Mouse (Mus musculus): ENCODE measurements around the gene Kdm4a. TPM values are rescaled to one million over a fixed set of nuclear protein-coding genes. Genes with fewer than 3 reads are reported as not detected.
A peak's percentile ranks its signal among the peaks of the same experiment; 100 is the strongest.

The Kdm4a gene
- polyA plus RNA-seq, 1 experiment: not detected

DNA sequence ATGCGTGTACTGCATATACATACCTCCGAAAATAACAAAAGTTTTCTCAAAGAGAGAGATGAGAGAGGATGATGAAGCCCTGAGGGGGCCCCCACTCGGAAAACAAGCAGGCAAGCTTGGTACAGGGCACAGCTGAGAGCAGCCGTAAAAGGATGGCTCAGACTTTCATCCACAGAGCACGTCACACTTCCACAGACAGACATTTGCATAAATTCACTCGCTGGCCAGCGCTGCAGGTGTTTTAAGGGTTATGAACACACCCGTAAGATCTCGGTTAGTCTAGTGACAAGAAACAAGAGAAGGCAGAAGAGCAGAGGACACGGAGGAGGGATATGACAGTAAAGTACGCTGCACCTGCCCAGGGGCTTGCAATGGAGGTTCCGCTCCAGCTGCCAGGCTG is 7.4 kb downstream of the Kdm4a start:
- Histone ChIP-seq H3K4me1 (ENCODE audit: control insufficient read depth, insufficient read depth, low read length) (peaks cover 39% of the 10 kb centered on the region), H3K4me3 (ENCODE audit: insufficient read depth, low read depth, low read length) (no peak overlapping the region), H3K27ac (ENCODE audit: insufficient read depth, low read depth, low read length) (peak overlapping the region; percentile 72; the same call in 1 of the 2 replicates)
- 68% methylated on average over 12 of the region's 12 CpGs for WGBS
- TF ChIP-seq POLR2A (IDR thresholded peaks at IDR 0.05; ENCODE audit: insufficient read depth, low read depth, low read length) (no peak), CTCF (IDR thresholded peaks at IDR 0.05; ENCODE audit: insufficient read depth, low read depth, low read length) (no peak)

DNA sequence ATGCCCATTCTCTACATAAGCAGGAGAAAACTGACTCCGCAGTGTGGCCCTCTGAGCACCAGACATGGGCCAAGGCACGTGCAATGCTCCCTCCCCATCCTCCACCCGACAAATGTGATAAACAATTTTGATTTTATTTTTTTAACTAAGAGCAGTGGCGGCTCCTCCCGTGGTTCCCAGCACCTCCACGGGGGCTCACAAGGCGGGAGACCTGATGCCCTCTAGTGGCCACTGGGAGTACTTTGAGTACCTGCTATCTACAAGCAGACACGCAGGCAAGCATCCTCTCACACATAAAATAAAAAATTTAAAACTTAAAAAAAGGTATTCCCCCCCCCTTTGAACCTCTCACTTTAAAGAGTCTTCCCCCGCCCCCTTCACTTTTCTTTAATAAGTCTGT is 8.8 kb downstream of the Kdm4a start:
- WGBS: 86% methylated on average over 9 of the region's 9 CpGs
- Histone ChIP-seq H3K4me3 (ENCODE audit: insufficient read depth, low read depth, low read length) (no peak overlapping the region), H3K27ac (ENCODE audit: insufficient read depth, low read depth, low read length) (no peak overlapping the region), H3K4me1 (ENCODE audit: control insufficient read depth, insufficient read depth, low read length) (peaks cover 44% of the 10 kb centered on the region)
- TF ChIP-seq POLR2A (IDR thresholded peaks at IDR 0.05; ENCODE audit: insufficient read depth, low read depth, low read length) (no peak), CTCF (IDR thresholded peaks at IDR 0.05; ENCODE audit: insufficient read depth, low read depth, low read length) (peak; percentile 27; the same call in 1 of the 2 replicates)

GRCm38 (mm10) chr4:118162123-118162522 is 17.7 kb downstream of the Kdm4a start:
- 86% methylated on average over 12 of the region's 12 CpGs for WGBS
- Histone ChIP-seq H3K4me3 (ENCODE audit: insufficient read depth, low read depth, low read length) (no peak overlapping the region), H3K27ac (ENCODE audit: insufficient read depth, low read depth, low read length) (no peak overlapping the region), H3K4me1 (ENCODE audit: control insufficient read depth, insufficient read depth, low read length) (peaks cover 7% of the 10 kb centered on the region)
- TF ChIP-seq CTCF (IDR thresholded peaks at IDR 0.05; ENCODE audit: insufficient read depth, low read depth, low read length): no peak
- no peak for TF ChIP-seq POLR2A (IDR thresholded peaks at IDR 0.05; ENCODE audit: insufficient read depth, low read depth, low read length)

GRCm38 (mm10) chr4:118157666-118158065 is 22.2 kb downstream of the Kdm4a start:
- Histone ChIP-seq H3K4me3 (ENCODE audit: insufficient read depth, low read depth, low read length) (no peak overlapping the region), H3K4me1 (ENCODE audit: control insufficient read depth, insufficient read depth, low read length) (peaks cover 4% of the 10 kb centered on the region; the same call in 1 of the 2 replicates), H3K27ac (ENCODE audit: insufficient read depth, low read depth, low read length) (no peak overlapping the region)
- 99% methylated on average over 3 of the region's 3 CpGs for WGBS
- TF ChIP-seq POLR2A (IDR thresholded peaks at IDR 0.05; ENCODE audit: insufficient read depth, low read depth, low read length) (no peak), CTCF (IDR thresholded peaks at IDR 0.05; ENCODE audit: insufficient read depth, low read depth, low read length) (no peak)

GRCm38 (mm10) chr4:118156559-118156958 is 23.3 kb downstream of the Kdm4a start:
- Histone ChIP-seq H3K4me3 (ENCODE audit: insufficient read depth, low read depth, low read length) (no peak overlapping the region), H3K4me1 (ENCODE audit: control insufficient read depth, insufficient read depth, low read length) (peaks cover 4% of the 10 kb centered on the region; the same call in 1 of the 2 replicates), H3K27ac (ENCODE audit: insufficient read depth, low read depth, low read length) (no peak overlapping the region)
- WGBS: 69% methylated on average over 15 of the region's 15 CpGs
- no peak for TF ChIP-seq CTCF (IDR thresholded peaks at IDR 0.05; ENCODE audit: insufficient read depth, low read depth, low read length)
- TF ChIP-seq POLR2A (IDR thresholded peaks at IDR 0.05; ENCODE audit: insufficient read depth, low read depth, low read length): no peak

- Histone ChIP-seq H3K27ac (ENCODE audit: insufficient read depth, low read depth, low read length) (no peak overlapping the region), H3K4me1 (ENCODE audit: control insufficient read depth, insufficient read depth, low read length) (peaks cover 3% of the 10 kb centered on the region; the same call in 1 of the 2 replicates), H3K4me3 (ENCODE audit: insufficient read depth, low read depth, low read length) (no peak overlapping the region)
- TF ChIP-seq CTCF (IDR thresholded peaks at IDR 0.05; ENCODE audit: insufficient read depth, low read depth, low read length) (no peak), POLR2A (IDR thresholded peaks at IDR 0.05; ENCODE audit: insufficient read depth, low read depth, low read length) (no peak)
- 94% methylated on average over 5 of the region's 5 CpGs for WGBS
Observed at GRCm38 (mm10) chr4:118154889-118155288, 25.0 kb downstream of the Kdm4a start.

DNA sequence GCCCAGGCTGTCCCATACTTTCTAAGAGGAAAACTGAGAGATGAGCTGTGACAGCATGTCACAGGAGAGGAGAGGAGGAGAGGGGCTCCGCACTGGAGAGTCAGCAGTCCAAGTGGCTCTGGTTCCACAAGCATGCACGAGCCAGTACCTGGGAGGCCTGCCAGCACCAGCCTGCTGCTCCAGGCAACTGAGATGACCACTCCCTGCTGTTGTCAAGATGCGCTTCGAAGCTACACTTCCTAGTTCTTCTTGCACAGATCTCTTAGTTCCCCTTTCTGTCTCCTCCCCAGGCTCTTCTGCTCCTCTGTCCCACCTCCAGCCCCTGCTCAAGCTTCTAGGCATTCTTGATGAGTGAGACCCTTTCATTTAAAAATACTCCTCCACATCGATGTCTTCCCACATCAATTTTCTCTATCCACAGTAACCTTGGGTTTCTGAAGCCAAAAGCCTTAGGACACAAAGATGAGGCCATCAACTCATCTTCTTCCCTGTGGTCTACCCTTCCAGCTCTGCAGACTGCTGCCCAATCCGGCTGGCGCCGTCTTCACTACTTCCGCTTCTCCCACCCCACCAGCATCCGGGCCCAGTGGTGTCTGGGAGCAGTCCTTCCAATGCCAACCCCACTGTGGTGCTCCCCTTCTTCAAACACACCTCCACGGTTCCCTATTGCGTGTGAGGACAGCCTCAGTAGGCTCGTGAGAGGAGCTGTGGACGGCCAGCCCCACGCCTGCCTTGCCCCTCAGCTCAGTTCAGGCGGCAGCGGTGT is 27.6 kb downstream of the Kdm4a start:
- Histone ChIP-seq H3K27ac (ENCODE audit: insufficient read depth, low read depth, low read length) (no peak overlapping the region), H3K4me3 (ENCODE audit: insufficient read depth, low read depth, low read length) (no peak overlapping the region), H3K4me1 (ENCODE audit: control insufficient read depth, insufficient read depth, low read length) (peaks cover 5% of the 10 kb centered on the region)
- no peak for TF ChIP-seq CTCF (IDR thresholded peaks at IDR 0.05; ENCODE audit: insufficient read depth, low read depth, low read length)
- no peak for TF ChIP-seq POLR2A (IDR thresholded peaks at IDR 0.05; ENCODE audit: insufficient read depth, low read depth, low read length)
- WGBS: 86% methylated on average over 17 of the region's 17 CpGs

GRCm38 (mm10) chr4:118150804-118151203 is 29.0 kb downstream of the Kdm4a start:
- 88% methylated on average over 7 of the region's 7 CpGs for WGBS
- Histone ChIP-seq H3K27ac (ENCODE audit: insufficient read depth, low read depth, low read length) (no peak overlapping the region), H3K4me3 (ENCODE audit: insufficient read depth, low read depth, low read length) (no peak overlapping the region), H3K4me1 (ENCODE audit: control insufficient read depth, insufficient read depth, low read length) (peaks cover 5% of the 10 kb centered on the region)
- TF ChIP-seq POLR2A (IDR thresholded peaks at IDR 0.05; ENCODE audit: insufficient read depth, low read depth, low read length) (no peak), CTCF (IDR thresholded peaks at IDR 0.05; ENCODE audit: insufficient read depth, low read depth, low read length) (no peak)

GRCm38 (mm10) chr4:118149956-118150680 is 29.7 kb downstream of the Kdm4a start:
- no peak overlapping the region for H3K27ac ChIP-seq (ENCODE audit: insufficient read depth, low read depth, low read length)
- H3K4me3 ChIP-seq (ENCODE audit: insufficient read depth, low read depth, low read length): no peak overlapping the region
- TF ChIP-seq POLR2A (IDR thresholded peaks at IDR 0.05; ENCODE audit: insufficient read depth, low read depth, low read length) (no peak), CTCF (IDR thresholded peaks at IDR 0.05; ENCODE audit: insufficient read depth, low read depth, low read length) (no peak)
- 83% methylated on average over 14 of the region's 14 CpGs for WGBS
- H3K4me1 ChIP-seq (ENCODE audit: control insufficient read depth, insufficient read depth, low read length): peaks cover 5% of the 10 kb centered on the region
